Mouse (Mus musculus) brain, embryonic 14.5 days (tissue): ENCODE results near the gene Mrpl39. TPM values are rescaled to one million over a fixed set of nuclear protein-coding genes. Genes with fewer than 3 reads are reported as not detected.

Source experiments
- DNase-seq: peaks from one replicate; pipeline ENCODE4 v3.0.0-alpha.2; 2011; ENCODE audit warnings: low read depth
- CTCF ChIP-seq: fragments of 200-500 bp; IDR thresholded peaks from 2 replicates; pipeline ENCODE4 v1.5.1; 2012; ENCODE audit warnings: inconsistent platforms, mild to moderate bottlenecking, moderate library complexity, borderline replicate concordance; ENCODE audit not compliant: insufficient read depth, insufficient read length; ENCODE audit errors: extremely low read depth
- POLR2A ChIP-seq: fragments of 200-500 bp; IDR thresholded peaks from 2 replicates; pipeline ENCODE4 v1.6.1; 2012; ENCODE audit warnings: mild to moderate bottlenecking, inconsistent platforms, borderline replicate concordance; ENCODE audit not compliant: poor library complexity, insufficient read depth, insufficient read length, severe bottlenecking; ENCODE audit errors: extremely low read depth
- polyA plus RNA-seq: library from polyadenylated mRNA; depleted of rRNA; stranded (reverse); fragments of >200 nt; gene quantifications from 2 replicates; pipeline ENCODE4 v1.2.3, GENCODE M21; 2012

Mrpl39 gene
- polyA plus RNA-seq, 1 experiment = 26.4 TPM

GRCm38 (mm10) chr16:84717618-84718248 is 17.8 kb downstream of the Mrpl39 start:
- TF ChIP-seq CTCF (no peak), POLR2A (no peak)
- no peak for DNase-seq

GRCm38 (mm10) chr16:84716724-84717617 is 18.6 kb downstream of the Mrpl39 start:
- TF ChIP-seq CTCF (no peak), POLR2A (no peak)
- no peak for DNase-seq

- DNase-seq = no peak
- TF ChIP-seq CTCF (no peak), POLR2A (no peak)
These were observed 19.3 kb downstream of the Mrpl39 start for GRCm38 (mm10) chr16:84716197-84716596.

- TF ChIP-seq CTCF (no peak), POLR2A (no peak)
- no peak for DNase-seq
These were observed 20.6 kb downstream of the Mrpl39 start for GRCm38 (mm10) chr16:84714978-84715377.

GRCm38 (mm10) chr16:84713926-84714325 is 21.6 kb downstream of the Mrpl39 start:
- TF ChIP-seq CTCF = no peak
- no peak for TF ChIP-seq POLR2A
- DNase-seq = no peak

GRCm38 (mm10) chr16:84713156-84713555 is 22.4 kb downstream of the Mrpl39 start:
- no peak for TF ChIP-seq CTCF
- TF ChIP-seq POLR2A = no peak
- DNase-seq = no peak

- DNase-seq = no peak
- no peak for TF ChIP-seq POLR2A
- TF ChIP-seq CTCF = no peak
These were observed 26.9 kb downstream of the Mrpl39 start for GRCm38 (mm10) chr16:84708649-84709048.

- no peak for TF ChIP-seq POLR2A
- TF ChIP-seq CTCF = no peak
- DNase-seq = no peak
These were observed 27.7 kb downstream of the Mrpl39 start for GRCm38 (mm10) chr16:84707802-84708201.

- TF ChIP-seq CTCF (no peak), POLR2A (no peak)
- DNase-seq = no peak
These were observed 29.0 kb downstream of the Mrpl39 start for GRCm38 (mm10) chr16:84706571-84706970.

- no peak for TF ChIP-seq POLR2A
- no peak for TF ChIP-seq CTCF
- no peak for DNase-seq
These were observed 30.0 kb downstream of the Mrpl39 start for GRCm38 (mm10) chr16:84705507-84705906.

- TF ChIP-seq POLR2A = no peak
- TF ChIP-seq CTCF = no peak
- no peak for DNase-seq
These were observed 30.8 kb downstream of the Mrpl39 start for GRCm38 (mm10) chr16:84704661-84705240.

- no peak for DNase-seq
- no peak for TF ChIP-seq POLR2A
- no peak for TF ChIP-seq CTCF
These were observed 31.5 kb downstream of the Mrpl39 start for GRCm38 (mm10) chr16:84703769-84704660.
